Mouse (Mus musculus) cerebellum, adult 18-20 months (tissue): Measurements from ENCODE around the gene Fbxw5.
A peak's percentile ranks its signal among the peaks of the same experiment; 100 is the strongest.
"Not testable (repeated sequence)": the region's sequence is repeated elsewhere in the genome, so short reads cannot be mapped to it uniquely, and the experiment has no call there.

Experiments used
- DNase-seq, 2 experiments: peaks; one replicate each; pipeline ENCODE4 v3.0.0; 2021

Gene Fbxw5

DNA sequence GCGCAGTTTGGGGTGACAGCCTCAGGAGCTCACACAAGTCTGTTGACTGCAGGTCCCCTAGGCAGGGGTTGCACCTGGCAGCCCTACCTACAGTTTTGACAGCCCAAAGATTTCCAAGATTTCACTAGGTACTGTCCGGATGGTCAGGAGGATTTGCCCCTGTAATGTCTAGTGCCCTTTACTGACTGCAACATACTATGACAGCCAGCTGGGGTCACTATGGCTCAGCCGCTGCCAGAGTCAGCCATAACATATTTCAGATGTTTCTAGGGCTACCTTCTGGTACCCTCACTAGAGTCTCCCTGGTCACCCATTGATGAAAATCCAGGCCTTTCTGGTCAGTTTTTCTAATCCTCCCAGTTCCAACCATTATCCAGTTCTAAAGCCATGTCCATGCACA lies 9.4 kb downstream of the Fbxw5 start:
- DNase-seq, result no peak

DNA sequence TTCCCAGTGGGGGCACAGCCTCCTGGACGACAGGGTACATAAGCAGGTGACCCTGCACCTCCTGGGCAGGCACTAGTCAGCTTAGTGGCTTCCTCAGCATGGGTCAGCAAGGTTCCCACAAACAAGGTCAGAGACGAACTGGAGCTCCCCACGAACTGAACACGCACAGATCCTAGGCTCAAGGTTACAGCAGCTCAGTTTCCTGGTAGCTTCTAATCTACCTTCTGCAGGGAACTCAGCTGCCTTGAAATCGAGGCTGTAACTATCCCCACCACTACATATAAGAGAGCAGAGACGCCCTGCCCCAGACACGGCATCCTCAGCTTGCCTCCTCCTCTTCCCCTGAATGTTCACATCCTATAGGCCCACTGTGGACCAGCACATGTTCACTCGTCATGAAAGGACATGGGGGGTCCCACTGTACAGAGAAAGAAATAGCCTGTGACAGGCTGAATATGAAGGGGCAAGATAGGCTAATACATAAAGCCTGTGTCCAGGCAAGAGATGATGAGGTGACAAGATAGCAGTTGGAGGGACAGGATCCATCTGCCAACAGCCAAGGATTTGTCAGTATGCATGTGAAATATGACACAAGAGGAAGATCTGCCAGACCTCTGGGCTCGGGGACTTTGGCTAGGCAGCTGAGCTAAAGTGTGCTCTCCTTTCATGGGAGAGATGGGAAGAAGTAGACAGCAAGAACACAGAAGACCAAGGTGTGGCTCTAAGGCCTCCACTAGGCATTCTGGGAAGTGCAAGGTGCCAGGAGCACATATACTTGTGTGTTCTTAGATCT lies 26.2 kb downstream of the Fbxw5 start:
- no peak for DNase-seq

DNA sequence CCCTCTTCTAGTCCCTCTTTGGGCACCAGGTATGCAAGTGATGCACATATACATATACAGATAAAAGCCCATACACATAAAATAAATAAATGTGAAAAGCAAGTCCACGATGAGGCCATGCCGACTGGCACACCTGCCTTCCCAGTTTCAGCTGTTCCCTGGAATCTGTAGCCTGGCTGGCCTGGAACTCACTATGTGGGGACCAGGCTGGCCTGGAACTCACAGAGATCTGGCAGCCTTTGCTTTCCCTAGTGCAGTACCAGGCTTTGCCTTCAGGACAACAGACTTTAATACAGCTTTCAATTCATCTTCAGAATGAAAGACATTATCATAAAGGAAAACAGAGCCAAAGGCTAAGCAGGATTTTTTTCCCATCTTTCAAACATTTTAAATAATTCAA lies 33.2 kb downstream of the Fbxw5 start:
- no peak for DNase-seq

DNA sequence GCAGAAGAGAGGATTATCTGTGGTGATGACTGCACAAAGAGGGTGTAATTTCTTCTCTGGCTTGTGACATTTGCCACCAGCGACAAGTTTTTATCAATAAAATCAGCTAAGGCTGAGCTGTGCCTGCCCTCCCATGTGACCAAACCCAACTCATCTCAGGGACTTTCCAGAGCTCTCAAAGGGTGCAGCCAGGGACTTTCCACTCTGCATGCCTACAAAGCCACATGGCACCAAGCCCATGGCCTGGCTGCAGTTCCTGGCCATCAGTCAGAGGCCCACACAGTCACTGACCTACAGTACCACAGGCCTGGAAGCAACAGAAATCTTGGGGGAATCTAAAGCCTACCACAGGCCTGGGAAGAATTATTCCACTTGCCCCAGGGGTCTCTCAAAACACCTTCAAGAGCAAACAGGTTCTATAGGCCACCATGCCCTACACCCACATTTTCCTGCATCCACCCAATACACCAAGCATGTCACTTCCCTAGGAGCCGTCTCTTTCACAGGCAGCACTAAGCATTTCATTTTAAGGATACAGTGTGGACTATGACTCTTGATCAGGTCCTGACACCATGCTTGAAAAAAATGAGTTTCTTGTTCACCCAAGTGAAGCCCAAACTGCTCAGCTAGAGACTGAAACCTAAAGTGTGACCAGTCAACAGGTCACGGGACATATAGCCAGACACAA lies 33.8 kb downstream of the Fbxw5 start:
- peak; percentile 85 to 87 for DNase-seq

DNA sequence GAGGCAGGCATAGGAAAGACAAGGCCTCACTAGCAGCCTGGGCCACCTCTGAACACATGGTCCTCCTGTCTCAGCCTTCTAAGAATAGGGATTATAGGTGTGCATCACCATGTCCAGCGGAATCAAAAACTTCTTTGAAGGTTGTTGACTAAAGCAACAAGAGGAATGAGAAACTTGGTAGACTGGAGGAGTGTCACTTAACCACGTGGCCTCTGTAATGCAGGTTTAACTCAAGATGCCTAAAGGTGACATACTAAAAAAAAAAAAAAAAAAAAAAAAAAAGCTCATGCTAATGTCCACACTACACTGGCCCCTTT lies 34.3 kb downstream of the Fbxw5 start:
- no peak for DNase-seq

DNA sequence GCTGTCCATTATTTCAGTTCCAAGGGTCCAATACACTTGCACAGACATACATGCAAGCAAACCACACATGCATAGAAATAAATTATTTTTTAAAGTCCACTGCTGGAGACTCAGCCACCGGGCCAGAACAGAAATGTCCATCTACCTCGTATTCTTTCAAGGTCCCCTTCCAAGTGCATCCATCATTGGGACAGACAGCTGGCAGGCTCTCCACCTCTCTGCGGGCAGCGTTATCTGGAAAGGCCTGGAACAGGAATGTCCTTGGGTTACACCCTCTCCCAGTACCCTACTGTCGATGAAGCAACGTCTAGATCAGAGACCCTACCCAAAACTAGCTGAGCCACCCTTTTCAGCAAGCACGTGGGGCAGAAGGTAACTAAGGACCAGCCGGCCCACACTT lies 36.0 kb downstream of the Fbxw5 start:
- no peak for DNase-seq

DNA sequence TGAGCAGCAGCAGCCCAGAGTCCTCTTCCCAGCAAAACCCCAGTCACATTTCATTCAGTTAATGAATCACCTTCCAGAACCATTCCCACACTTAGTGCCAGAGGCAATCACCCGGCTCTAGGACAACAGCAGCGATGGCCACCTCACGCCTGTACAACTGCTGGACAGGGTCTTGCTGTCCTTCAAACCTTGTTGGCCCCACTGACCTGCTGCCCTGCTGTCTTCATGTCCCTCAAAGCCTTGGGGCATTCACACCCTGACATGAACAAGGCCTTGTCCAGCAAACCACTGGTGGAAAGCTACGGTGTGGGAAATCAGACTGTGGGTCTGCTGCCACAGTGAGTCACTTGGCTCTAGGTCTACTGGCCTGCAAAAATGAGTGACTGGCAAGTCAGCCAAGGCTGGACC lies 40.0 kb downstream of the Fbxw5 start:
- DNase-seq, result no peak

DNA sequence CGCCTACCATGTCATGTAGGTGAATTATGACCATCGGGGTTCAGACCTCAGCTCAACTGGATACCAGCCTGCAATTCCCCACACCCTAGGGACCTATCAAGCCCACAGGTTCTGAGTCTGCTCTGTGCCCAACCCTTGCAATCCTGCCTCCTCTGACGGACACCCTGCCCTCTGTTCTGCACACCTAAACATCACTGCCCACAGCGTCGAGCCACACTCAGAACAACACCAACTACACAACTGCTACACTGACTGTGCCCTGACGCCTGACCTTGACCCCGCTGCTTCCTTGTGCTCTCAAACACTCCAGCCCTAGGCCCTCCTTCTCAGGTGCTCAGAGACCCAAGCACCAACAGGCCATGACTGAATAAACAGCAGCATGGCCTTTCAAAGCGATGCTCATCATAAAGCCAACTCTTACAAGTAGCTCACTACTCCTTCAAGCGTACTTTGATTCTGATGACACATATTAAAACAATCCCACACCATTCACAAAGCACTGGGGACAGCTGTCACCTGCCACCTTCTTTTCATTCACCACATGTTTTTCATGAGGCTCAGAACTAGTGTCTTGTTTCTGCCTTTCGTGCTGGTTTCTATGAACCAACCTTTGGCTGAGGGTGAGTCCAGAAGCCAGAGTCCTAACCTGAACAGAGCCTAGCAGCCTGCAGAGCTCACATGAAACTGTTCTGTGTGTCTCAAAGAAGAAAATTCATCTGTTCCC lies 41.3 kb downstream of the Fbxw5 start:
- no peak for DNase-seq

DNA sequence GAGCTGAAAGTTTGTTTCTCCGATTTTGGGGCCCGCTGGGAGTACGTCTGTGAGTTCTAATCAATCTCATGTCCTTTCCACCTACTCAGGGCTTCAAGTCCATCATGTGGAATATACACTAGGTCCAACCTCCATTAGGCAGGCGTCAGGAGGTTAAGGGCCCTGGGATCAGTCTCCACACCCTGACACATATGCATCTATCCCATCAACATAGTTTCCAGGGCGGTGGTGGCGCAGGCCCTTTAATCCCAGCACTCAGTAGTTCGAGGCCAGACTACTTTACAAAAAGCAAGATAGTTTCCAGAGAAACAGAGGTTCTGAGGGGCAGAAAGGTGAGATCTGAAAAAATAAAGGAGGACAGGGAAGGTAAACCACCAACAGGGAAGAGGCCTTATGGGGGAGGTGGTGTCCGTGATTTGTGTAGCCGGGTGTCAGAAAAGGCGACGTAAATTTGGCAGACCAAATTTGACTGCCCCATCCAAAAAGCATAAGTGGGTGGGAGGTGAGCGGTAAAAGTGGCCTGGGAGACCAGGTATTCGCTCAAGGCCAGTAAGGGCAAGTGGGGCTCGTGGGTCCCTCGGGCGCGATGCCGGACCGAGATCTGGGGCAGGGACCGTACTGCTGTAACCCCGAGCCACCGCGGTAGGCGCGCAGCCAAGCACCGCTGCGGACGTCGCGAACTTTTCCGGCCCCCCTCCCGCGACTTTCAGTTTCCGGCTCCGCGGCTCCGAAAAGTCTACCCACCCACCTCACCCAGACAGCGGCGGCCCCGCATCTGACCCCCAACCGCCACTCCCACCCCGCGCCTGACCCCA lies 45.7 kb downstream of the Fbxw5 start:
- no peak for DNase-seq

DNA sequence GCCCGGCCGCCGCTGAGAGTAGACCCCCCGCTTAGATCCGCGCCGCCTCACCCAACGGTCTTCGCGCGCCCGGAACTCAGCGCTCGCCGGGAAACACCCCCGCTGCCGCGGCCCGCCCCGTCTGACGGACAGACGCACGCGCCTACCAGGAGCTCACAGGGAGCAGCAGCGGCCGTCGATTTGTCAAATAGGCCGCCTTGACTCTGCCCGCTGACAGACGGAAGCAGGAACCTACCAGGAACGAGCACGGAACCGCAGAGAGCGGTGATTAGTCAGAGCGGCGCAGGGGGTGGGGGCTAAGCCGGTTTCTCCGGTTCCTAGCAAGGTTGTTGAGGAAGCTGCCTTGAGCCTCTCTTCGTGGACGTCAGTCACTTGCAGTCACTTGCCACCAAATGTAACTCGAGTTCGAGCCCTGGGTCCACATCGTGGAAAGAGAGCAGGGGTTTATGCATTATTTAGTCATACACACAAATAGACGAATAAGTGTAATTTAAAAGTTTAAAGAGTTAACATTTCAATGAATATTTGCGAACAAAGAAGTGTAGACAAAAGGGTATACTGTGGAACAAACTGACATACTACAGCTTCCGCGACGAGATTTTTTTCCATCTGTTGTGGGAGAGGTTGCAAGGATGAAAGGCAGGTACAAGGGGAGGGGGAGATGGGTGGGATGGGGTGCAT lies 46.4 kb downstream of the Fbxw5 start, which contains the start of gene Traf2:
Traf2 (minus strand) TSS at position 130 of the 681 bp plus-strand sequence.
- DNase-seq, result peak; percentile 97 to 100

DNA sequence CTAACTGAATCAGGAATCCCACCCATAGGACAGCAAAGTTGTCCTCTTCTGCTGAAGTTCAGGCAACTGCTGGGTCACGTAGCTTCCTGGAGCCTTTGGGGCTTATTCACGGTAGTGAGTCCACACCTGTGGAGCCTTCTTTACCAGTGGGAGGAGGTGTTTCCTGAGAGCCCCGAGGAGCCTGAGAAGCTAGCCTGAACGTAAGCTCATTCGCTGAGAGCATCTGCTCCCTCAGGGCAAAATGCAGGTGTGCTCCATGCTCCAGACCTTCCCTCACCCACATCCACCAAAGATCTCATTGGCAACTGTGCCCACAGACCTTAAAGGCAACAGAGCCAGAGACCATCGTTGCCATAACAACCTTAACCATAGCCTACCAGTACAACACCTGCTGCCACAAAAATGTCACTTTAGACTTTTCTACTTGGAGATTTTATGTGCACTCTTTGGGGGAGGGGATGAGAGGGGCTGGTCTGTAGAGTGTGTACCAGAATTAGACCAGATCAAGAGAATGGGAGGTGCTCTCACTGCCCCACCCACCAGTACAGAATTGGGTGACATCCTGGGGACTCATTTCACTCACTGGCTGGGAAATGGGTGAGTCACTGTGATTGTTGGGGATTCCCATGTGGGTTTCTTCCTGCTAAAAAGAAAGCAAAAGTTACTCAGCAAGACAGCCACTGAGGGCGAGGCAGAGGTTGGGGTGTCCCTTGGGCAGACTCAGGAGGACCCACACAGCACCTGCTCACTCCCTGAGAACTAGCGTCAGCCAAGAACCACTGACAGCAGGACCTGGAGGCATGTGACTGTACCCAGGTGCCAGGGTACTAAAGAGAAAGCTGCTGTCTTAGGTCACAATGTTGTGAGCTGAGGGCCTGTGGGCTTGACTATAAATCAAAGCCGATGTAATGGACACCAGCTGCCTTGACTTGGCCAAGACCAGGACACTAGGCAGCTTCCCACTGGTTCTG lies 48.8 kb downstream of the Fbxw5 start:
- DNase-seq, result no peak

DNA sequence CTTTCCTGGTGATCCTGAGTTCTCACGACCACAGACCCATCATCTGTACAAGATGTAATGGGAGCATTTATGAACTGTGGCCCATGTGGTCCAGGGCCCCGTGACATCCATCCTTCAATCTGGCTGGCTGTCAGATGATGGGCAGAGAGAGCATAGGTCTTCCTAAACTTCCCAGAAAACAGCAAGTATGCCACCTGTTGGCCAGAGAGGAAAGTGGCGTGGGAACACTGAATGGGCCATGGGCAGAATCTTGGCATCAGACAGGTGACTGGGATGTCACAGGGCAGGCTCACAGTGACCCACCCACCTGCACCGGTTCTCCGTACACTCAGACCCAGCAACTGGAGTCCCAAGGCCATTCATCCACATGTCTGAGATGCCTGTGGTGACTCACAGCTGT lies 50.6 kb downstream of the Fbxw5 start:
- DNase-seq, result peak; percentile 68 to 74

DNA sequence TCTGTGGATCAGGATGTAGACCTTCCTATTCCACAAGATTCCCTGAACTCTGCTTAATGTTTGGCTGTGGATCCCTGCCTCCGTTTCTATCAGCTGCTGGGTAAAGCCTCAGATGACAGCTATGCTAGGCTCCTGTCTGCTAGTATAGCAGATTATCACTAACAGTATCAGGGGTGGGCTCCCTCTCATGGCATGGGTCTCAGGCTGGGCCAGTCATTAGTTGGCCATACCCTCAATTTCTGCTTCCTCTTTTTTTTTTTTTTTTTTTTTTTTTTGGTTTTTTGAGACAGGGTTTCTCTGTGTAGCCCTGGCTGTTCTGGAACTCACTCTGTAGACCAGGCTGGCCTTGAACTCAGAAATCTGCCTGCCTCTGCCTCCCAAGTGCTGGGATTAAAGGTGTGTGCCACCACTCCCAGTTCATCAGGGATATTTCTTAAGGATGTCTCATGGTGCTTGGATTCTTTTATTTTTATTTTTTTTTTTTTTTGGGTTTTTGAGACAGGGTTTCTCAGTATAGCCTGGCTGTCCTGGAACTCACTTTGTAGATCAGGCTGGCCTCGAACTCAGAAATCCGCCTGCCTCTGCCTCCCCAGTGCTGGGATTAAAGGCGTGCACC lies 52.7 kb downstream of the Fbxw5 start:
- not testable (repeated sequence) for DNase-seq
